Mouse (Mus musculus): ENCODE measurements around the gene Cd276.
"Not testable (repeated sequence)": the region's sequence is repeated elsewhere in the genome, so short reads cannot be mapped to it uniquely, and the experiment has no call there.

Cd276 gene

DNA sequence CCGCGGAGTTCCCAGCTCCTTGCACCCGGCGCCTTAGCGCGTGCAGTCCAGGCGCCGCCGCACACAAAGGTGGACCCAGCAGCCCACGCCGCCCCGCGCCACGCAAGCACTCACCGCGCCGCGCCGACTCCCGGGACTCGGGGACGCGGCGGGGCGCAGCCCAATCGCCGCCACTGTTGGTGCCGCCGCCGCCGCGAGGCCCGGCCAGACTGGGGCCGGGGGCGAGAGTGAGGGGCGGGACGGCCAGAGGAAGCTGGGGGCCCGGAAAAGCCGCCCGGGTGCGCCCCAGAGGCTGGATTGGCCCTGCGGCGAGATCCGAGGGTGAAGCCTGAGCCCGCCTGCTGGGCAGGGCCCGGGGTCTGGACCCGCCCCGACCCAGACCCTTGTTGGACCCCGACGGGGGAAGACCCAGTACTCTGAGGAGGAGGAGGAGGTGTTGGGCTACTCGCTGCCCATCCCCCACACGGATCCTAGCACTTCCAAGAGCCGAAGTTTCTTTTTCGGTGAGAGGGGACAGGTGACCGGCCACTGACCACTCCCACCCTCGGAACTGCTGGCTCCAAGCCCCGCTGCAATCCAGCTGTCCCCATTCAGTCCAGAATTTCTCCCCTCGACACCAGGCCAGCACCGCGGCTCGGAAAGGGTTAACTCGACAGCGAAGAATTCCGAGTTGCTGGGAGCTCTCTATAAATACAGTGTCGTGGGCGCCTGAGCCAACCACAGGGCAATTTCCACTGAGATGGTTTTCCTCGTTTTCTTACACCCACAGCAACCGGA lies at the start of gene Cd276:
TSS of gene Cd276 (minus strand) at position 530 of the 777 bp plus-strand sequence.
- peak in 1 of 2 experiments; percentile 80 for DNase-seq (ENCODE audit: low spot score in 2 of 2)

DNA sequence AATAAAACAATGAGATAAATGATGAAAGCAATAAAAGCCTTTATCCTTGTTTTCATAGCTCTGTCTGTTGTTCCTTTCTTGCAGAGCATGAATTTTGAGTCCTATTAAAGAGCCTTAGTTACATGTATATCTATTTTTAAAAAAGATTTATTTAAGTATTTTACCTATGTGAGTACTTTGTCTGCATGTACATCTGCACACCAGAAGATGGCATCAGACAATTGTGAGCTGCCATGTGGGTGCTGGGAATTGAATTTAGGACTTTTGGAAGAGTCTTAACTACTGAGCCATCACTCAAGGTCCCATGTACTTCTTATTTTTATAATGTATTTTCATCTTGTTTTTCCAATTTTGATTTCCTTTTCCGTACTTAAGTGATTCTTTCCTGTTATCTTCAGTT lies 40.1 kb upstream of the Cd276 start:
- DNase-seq (ENCODE audit: low spot score in 2 of 2), result no peak

DNA sequence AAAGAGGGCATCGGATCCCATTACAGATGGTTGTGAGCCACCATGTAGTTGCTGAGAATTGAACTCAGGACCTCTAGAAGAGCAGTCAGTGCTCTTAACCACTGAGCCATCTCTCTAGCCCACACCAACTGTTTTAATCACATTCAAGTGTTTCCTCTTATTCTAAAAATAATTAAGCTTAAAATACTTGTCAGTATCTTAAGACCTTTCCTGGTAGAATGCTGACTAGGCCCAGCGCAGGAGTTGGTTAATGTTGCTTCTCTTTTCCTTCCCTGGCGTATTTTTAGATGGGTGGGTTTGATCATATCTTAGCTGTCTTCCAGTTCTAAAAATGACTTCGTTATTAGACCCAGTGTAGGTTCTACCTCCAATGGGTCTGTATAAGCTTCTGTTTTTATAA lies 33.4 kb upstream of the Cd276 start:
- no peak for DNase-seq (ENCODE audit: low spot score in 2 of 2)

DNA sequence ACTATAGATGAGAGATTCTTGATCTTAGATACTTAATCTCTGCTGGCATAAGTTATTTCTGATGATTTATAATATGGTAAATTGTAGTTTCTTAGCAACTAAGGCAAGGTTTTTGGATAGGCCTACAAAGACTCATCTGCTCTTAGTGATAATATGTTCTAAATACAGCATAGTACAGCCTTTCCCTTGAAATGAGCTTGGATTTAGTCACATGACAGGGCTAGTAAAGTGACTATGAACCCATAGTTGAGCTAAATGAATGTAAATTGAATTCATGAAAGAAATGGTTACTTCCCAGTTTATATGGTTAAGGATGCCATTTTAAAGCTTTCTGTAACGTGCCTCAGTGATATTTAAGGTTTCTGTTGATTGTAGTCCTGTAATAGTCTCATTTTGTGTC lies 29.1 kb upstream of the Cd276 start:
- no peak for DNase-seq (ENCODE audit: low spot score in 2 of 2)

DNA sequence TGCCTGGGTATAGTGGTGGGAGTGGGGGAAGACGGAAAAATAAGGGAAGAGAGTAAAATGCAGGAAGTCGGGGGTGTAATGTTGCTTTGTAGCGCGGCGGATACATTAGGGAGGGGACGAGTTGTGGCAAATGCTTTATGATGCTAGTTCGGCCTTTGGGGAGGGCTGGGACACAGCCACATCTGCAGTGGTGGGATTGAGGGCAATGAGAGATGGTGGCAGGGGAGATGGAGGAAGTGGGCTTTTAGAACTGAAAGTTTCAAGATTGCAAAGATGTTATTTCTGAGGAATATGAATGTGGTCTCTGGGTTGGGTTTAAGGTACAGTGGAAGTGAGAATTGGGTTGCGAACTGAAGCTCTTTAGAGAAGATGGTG lies 28.0 kb upstream of the Cd276 start:
- no peak for DNase-seq (ENCODE audit: low spot score in 2 of 2)

DNA sequence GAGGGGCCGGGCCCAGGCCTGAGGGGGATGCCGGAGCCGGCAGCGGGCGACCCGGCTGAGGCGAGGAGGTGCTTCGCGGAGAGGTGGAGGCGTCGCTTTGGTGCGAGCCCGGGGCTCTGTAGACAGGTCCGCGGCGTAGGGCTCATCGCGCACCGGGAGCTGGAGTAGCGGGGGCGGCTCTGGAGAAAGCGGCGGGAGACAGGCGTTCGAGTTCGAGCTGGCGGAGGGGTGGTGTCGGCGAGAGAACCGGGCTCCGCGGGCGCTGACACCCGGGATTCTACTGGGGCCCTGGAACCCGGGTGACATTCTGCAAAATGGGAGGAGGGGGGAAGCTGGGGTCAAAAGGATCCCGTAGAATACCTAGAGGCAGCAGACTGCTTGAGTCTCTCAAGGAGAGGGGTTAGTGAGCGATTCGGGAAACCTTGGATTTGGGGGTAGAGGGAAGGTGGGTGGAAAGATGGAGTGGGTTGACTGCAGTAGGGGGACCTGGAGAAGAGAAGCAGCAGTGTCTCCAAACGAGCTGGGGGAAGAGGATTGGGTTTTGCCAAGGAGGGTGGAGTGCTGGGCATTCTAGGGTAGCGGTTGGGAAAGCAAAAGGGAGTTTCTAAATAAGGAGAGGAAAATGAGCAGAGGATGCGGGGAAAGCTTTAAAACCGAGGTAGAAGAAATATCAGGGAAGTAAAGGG lies 27.5 kb upstream of the Cd276 start:
- DNase-seq (ENCODE audit: low spot score in 2 of 2), result peak; percentile 35 to 66

DNA sequence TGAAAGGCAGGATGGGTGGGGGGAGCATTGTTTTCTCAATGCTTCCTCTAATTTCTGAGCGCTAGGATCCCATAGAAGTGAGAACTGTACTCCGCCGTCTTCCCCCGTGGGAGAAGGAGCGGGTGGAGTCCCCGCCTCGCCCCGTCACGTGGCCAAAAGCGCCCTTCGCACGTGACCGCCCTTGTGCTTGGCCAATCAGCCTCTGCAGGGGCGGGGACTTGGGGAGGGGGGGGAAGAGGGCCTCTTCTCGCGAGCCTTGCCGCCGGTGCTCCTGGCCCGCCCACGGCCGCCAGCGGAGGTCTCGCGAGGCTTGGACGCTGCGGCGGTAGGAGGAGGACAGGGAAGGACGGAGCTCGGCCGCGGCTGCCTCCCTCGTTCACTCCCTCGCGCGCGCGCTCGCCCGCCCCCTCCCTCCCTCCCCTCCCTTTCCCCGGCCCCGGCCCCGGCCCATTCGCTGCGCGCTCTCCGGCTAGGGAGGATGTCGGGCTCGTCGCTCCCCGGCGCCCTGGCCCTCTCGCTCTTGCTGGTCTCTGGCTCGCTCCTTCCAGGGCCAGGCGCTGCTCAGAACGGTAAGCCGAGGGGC lies 26.8 kb upstream of the Cd276 start, which contains the start of gene Nptn:
TSS of gene Nptn (plus strand) at position 283 of the 583 bp plus-strand sequence.
- DNase-seq (ENCODE audit: low spot score in 2 of 2), result peak; percentile 96

DNA sequence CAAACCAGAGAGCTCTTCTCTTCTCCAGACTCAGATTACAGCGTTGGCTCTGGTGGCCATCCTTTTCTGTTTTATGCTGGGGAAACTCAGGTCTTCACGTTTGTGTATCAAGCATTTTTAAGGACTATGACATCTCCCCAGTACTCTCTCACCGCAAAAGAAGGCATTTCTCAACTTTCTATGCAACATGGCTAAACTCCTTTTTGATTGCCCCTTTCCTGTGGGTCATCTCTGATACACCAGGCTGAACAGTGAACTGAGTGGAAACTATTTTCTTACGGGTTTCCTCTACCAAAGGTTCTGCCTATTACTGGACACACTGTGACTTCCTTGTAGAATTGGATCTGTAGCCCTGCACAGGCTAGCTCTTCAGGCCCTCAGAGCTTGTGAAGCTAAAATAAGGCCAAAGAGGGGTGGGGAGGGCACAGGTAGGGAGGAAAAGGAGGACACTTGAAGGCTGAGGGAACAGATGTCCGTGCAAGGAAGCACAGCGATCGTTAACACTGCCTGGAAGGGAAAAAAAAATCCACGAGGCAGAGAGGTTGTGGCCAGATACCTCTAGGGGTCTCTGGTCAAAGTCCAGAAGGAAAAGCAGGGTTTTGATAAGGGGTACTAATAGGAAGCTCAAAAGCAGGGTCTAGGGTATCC lies 26.2 kb upstream of the Cd276 start:
- no peak for DNase-seq (ENCODE audit: low spot score in 2 of 2)

DNA sequence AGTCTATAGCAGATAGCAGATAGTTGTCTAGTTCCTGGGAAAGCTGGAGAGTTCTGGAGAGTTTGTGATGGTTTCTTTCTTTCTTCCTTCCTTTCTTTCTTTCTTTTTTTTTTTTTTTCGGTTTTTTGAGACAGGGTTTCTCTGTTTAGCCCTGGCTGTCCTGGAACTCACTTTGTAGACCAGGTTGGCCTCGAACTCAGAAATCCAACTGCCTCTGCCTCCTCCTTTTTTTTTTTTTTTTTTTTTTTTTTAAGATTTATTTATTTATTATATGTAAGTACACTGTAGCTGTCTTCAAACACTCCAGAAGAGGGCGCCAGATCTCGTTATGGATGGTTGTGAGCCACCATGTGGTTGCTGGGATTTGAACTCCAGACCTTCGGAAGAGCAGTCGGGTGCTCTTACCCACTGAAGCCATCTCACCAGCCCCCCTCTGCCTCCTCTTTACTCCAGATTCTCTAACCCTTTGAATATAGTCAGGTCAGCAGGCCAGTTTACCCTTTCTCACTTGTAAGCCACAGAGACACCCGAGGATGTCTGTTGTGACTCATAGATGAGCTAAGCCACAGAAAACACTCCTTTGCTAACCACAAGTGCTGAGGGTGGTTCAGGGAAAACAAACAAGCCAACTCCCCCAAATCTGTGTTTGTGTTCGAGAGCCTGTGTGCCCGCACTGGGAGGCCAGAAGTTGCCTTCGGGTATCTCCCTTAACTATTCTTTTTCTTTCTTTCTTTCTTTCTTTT lies 25.4 kb upstream of the Cd276 start:
- DNase-seq (ENCODE audit: low spot score in 2 of 2), result not testable (repeated sequence)

DNA sequence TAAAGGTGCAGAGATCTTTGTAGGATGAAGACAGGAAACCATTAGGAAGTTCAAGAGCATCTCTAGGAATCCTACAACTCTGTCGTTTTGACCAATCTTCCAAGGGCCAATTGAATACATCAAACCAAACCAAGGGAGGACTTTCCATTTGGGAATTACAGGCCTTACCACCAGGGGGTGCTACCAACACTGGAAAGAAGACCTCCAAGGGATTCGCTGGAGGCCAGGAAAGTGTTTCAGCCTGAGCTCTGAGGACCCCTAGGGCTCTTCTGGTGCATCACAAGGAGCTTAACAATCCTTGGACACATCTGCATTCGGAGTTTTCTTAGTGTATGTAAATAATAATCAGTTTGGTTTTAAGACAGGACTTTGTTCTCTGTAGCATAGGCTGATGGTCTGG lies 23.4 kb upstream of the Cd276 start:
- peak; percentile 76 to 77 for DNase-seq (ENCODE audit: low spot score in 2 of 2)

DNA sequence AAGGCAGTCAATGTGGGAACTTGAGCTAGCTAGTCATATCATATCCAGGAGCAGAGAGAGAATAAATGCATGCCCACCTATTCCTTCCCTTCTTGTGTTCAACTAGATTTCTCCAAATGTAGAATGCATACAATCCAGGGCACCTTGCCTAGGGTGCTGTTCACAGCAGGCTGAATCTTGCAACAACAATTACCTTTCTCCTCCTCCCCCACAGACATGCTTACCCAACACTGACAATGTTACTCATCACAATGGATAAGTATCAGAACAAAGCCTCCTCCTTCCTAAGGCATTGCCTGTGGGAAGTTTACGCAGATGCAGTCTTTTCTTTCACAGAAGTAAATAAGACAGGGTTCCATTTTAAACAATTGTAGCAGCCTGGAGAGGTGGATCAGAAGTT lies 15.8 kb upstream of the Cd276 start:
- no peak for DNase-seq (ENCODE audit: low spot score in 2 of 2)

DNA sequence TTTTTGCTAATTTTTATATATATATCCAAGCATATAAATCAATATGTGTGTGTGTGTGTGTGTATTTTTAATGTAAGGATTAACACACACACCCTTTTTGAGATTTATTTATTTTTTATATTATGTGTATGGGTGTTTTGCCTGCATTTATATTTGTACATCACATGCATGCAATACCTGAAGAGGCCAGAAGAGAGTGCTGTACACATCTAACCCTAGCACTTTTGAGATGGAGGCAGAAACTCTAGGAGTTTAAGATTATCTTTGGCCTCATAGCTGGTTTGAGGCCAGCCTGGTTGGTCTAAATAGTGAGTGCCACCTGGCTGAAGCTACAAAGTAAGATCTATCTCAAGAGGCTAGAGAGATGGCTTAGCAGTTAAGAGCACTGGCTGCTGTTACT lies 12.4 kb upstream of the Cd276 start:
- DNase-seq (ENCODE audit: low spot score in 2 of 2), result no peak

DNA sequence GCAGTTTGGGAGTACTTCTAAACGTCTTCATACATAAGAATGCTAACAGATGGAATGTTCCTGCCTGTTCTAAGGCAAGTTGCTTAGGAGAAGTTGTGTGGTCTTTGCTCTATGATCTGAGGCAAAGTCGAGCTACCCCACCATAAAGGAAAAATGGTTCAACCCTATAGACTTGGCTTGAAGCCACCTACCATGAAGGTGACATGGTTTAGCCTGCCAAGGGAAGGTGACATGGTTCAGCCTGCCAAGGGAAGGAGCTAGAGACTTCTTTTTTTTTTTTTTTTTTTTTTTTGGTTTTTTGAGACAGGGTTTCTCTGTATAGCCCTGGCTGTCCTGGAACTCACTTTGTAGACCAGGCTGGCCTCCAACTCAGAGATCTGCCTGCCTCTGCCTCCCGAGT lies 10.7 kb upstream of the Cd276 start:
- DNase-seq (ENCODE audit: low spot score in 2 of 2), result not testable (repeated sequence)

DNA sequence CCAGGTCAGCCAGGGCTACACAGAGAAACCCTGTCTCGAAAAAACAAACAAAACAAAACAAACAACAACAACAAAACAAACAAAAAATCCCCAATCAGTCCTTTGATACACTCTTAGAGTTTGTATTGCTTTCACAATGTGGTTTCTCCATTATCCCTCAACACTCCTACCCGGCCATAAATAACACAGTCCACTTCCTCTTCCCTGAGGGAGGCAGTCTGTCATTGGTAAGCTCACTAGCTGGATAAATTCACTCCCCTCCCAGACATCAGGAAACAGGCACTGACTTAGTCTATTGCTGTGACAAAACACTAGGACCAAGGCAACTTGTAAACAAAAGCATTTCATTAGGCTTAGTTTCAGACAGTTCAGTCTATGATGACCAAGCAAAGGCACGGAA lies 5.0 kb upstream of the Cd276 start:
- DNase-seq (ENCODE audit: low spot score in 2 of 2), result no peak

DNA sequence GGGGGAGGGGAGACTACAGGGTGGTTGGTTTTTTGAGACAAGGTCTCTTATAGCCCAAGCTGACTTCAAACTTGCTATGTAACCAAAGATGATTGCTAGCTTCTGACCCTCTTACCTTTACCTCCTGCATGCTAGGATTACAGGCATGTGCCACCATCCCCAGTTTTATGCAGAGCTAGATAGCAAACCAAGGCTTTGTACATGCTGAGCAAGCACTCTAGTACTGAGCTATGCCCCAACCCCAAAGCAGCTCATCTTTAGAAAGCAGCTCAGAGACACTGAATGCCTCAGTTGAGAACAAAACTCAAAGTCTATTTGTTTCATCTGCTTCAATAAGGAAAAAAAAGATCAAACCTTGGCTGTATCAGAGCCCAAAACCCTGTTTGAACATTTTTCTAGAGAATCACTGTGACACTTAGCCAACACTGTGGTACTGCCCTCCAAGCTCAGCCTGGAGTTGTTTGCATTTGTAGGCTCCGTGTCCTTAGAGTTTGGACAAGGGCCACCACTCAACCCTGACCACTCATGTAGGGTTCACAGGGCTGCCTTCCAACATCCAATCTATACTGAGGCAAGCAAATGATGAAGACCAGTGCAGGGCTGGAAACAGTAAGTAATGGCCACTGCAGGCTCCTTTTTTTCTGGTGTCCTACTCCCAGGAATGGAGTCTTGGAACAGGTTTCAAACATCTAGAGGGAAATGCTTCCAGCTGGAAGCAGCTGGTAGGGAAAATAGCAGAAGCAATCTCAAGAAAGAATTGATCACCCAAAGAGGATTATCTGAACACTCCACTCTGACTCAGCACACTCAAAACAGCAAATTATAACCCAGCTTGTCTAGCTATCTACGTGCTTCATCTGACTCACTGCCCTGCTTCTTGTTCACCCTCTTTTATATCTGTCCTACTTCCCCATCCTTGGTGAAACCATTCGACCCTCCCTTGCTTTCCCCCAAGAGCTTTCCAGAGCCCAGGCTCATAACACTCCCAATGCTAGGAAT lies 2.5 kb upstream of the Cd276 start:
- no peak for DNase-seq (ENCODE audit: low spot score in 2 of 2)

DNA sequence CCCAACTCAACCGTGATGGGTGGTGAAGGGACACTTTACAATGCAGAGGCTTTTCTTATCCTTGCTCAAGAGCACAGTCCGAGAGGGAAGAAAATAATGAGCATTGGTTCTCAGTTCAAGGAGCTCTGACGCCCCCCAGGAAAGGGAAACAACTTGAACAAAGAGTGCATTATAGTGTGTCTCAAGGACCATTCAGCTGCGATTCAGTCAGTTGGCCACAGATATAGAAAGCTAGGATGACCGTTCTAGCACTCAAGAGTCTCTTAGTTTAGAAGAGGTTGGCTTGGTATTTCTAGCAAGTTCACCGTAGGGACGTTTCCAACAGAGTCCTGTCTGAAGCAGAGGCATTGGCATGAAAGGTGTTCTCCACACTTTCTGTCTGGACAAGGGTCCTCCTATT lies 1.4 kb upstream of the Cd276 start:
- no peak for DNase-seq (ENCODE audit: low spot score in 2 of 2)

DNA sequence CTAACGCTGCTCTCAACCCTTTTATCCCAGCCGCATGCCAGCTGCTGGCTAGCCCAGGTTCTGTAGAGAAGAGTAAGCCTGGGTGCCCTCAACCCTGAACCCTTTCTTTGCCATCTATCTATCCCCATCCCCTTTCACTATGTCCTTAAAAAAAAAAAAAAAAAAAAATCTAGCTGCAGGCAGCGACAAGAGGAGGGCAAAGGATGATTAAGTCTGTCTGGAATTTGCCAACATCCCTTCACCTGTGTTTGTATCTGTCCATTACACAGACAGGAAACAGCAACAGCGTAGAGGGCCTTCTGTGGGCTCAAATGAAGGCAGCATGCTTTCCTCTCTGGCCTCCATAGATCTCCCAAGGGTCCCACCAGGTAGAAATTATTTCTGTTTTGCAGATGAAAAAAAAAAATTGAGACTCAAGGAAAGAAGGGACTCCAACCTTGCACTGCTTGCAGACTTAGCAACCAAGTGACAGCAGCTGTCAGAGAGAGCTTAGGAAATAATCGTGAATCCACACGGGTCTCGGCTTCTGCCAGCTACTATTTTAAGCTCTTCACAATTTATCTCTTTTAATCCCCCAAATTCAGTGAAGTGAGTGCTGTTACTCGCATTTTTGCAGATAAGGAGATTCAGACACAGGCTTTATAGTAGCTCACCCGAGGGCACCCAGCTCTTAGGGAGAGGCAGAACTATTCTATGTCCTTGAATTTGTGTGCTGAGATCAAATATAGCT lies 613 bp upstream of the Cd276 start:
- DNase-seq (ENCODE audit: low spot score in 2 of 2), result no peak

DNA sequence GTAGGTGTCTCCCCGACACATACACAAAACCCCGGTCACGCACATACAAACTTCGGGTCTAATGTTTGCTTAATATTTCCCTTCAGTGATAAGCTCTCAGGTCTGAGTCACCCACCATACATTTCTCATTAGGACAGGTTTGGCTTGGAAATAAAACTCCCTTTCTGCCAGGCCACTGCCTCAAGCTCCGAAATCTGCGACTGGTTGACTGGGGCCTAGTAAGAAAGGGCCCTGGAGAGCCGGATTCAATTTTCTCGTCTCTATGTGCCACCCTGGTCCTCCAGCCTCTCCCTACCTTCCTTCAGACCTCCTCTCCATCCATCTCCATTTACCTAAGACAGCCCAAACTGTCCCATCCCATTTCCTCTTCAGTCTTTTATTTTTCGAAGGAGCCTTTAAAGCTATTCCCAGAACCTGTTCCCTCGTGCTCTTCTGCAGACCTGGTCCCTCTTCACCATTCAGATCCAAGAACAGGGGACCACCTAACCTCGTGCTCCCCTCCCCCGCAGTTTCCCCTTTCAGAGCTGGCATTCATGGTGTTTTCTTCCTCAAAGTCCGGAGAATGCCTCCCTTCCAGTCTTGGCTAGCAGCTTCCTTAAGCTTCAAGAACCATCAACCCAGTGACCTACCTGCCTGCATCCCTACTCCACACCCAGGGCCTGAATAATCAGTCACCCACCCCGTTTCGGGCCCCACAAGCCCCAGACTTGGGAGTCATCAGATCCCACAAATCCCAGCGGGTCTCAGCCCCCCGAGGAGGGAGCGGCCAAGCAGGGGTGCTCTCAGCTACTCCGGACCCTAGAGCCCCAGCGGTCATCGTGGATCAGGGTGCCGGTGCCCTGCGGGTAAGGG lies 955 bp downstream of the Cd276 start:
- DNase-seq (ENCODE audit: low spot score in 2 of 2), result no peak

DNA sequence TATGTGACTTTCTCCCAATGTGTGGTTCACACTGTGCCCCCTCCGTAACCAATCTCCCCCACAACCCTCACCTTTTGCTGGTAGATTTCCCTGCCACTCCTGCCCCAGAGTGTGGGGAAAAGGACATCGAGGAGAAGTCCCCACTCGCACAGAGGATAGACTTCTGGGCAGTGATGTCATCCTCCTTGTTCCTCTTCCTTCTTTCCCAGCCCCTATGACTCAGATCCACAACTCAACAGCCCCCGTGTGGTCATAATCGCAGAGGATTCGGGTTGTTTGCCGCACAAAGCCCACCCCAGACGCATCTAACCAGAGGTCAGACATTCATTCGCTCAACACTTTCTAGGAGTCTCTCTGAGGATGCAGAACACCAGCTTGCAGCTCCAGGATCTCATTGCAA lies 3.2 kb downstream of the Cd276 start:
- DNase-seq (ENCODE audit: low spot score in 2 of 2), result peak in 1 of 2 experiments; percentile 4
